Comparison of ENCODE assay signal across 11 mouse cellular contexts in genomic region chr1:78821733-78822430, GRCm38 (mm10). TPM values are rescaled to one million over a fixed set of nuclear protein-coding genes. Genes with fewer than 3 reads are reported as not detected.
DNase-seq lines count a peak whose midpoint lies in the region; ATAC-seq and TF ChIP-seq lines count a peak whose summit lies in the region.
"Had no signal": no experiment of that assay in that cellular context is flagged by ENCODE, and none has a peak within 500 bp of the region (broad histone marks: within the 10 kb centered on the region; RNA-seq: fewer than 3 reads in every experiment).

No protein-coding gene starts in this region.

- no peak for TF ChIP-seq POLR2A in heart, adult 2 months (IDR thresholded peaks at IDR 0.05; ENCODE audit: insufficient read depth, low read depth, low read length)

- no peak for TF ChIP-seq EP300 in heart, adult 2 months (IDR thresholded peaks at IDR 0.05; ENCODE audit: insufficient read depth, low read depth, low read length)

- no peaks in the 10 kb centered on the region for H3K79me2 ChIP-seq in heart, adult 2 months (replicated peaks; ENCODE audit: control insufficient read depth, insufficient read depth, low read length)

- 80% methylated on average over 15 of the region's 15 CpGs for WGBS in heart, adult 2 months
- 82% methylated on average over 15 of the region's 15 CpGs for WGBS in heart, embryonic 11.5 days (ENCODE audit: insufficient replicate concordance)
- WGBS in intestine, embryonic 15.5 days, result 86% methylated on average over 15 of the region's 15 CpGs

- H3K4me3 ChIP-seq in heart, adult 2 months, result no peak overlapping the region
- no peak overlapping the region for H3K4me3 ChIP-seq in heart, embryonic 11.5 days (ENCODE audit: low read depth, low read length)
- H3K4me3 ChIP-seq in intestine, embryonic 15.5 days (replicated peaks), result no peak overlapping the region
- H3K4me3 ChIP-seq: liver, embryonic 15.5 days had no signal

- no peak overlapping the region for H3K9ac ChIP-seq in heart, adult 2 months (ENCODE audit: low read depth, low read length)
- no peak overlapping the region for H3K9ac ChIP-seq in heart, embryonic 11.5 days (ENCODE audit: low read depth, low read length)
- H3K9ac ChIP-seq in intestine, embryonic 15.5 days, result no peak overlapping the region
- H3K9ac ChIP-seq: liver, embryonic 15.5 days had no signal

- H3K36me3 ChIP-seq in heart, adult 2 months (ENCODE audit: control insufficient read depth, insufficient read depth, low read length), result peaks cover 3% of the 10 kb centered on the region
- H3K36me3 ChIP-seq in heart, embryonic 11.5 days (ENCODE audit: control insufficient read depth, insufficient read depth, low read length), result no peaks in the 10 kb centered on the region
- H3K36me3 ChIP-seq in intestine, embryonic 15.5 days, result no peaks in the 10 kb centered on the region
- H3K36me3 ChIP-seq: liver, embryonic 15.5 days had no signal

- no peak for ATAC-seq in heart, embryonic 11.5 days (replicated peaks; ENCODE audit: insufficient number of reproducible peaks, low FRiP score, low TSS enrichment)
- ATAC-seq in intestine, embryonic 15.5 days, result no peak

- TF ChIP-seq CTCF in heart, adult 2 months (IDR thresholded peaks at IDR 0.05), result no peak

- no peaks in the 10 kb centered on the region for H3K27me3 ChIP-seq in heart, adult 2 months (ENCODE audit: control insufficient read depth, insufficient read depth, low read length)
- H3K27me3 ChIP-seq in heart, embryonic 11.5 days (ENCODE audit: control insufficient read depth, insufficient read depth, low read length), result no peaks in the 10 kb centered on the region
- H3K27me3 ChIP-seq in intestine, embryonic 15.5 days (replicated peaks), result no peaks in the 10 kb centered on the region
- H3K27me3 ChIP-seq: liver, embryonic 15.5 days had no signal

- H3K9me3 ChIP-seq in heart, embryonic 11.5 days (replicated peaks; ENCODE audit: control insufficient read depth, low read length), result no peaks in the 10 kb centered on the region
- H3K9me3 ChIP-seq in intestine, embryonic 15.5 days, result no peaks in the 10 kb centered on the region
- H3K9me3 ChIP-seq: liver, embryonic 15.5 days had no signal

- peak in 1 of 2 experiments; percentile 11 for DNase-seq in heart, adult 2 months
- peak; percentile 4 for DNase-seq in right cerebral cortex, adult 18-20 months
- DNase-seq in right cerebral cortex, postnatal 4 days, result no peak
- DNase-seq in kidney, postnatal 10 days, result peak; percentile 50
- DNase-seq in T-cell, adult 2 months (ENCODE audit: low spot score), result no peak
- DNase-seq in thymus, postnatal 25 days, result no peak
- DNase-seq: layer of hippocampus, adult 9-11 months; right cerebral cortex, postnatal 25 days had no signal

- H3K4me1 ChIP-seq in heart, adult 2 months (ENCODE audit: control insufficient read depth, insufficient read depth, low read length), result peaks cover 8% of the 10 kb centered on the region
- peaks cover 8% of the 10 kb centered on the region; the same call in 1 of the 2 replicates for H3K4me1 ChIP-seq in heart, embryonic 11.5 days (ENCODE audit: control insufficient read depth, insufficient read depth, low read length)
- peaks cover 25% of the 10 kb centered on the region for H3K4me1 ChIP-seq in intestine, embryonic 15.5 days (replicated peaks)
- H3K4me1 ChIP-seq: liver, embryonic 15.5 days had no signal

- intact Hi-C loops in heart, adult 2 months (cut with DNase I), result loop anchor here (5.0 kb wide), 1 partner anchor 40 kb away; no protein-coding TSS in a partner anchor

- H3K4me2 ChIP-seq in heart, embryonic 11.5 days, result no peak overlapping the region
- H3K4me2 ChIP-seq in intestine, embryonic 15.5 days (replicated peaks), result no peak overlapping the region
- H3K4me2 ChIP-seq: liver, embryonic 15.5 days had no signal

- peak overlapping the region; percentile 45 for H3K27ac ChIP-seq in heart, adult 2 months
- H3K27ac ChIP-seq in heart, embryonic 11.5 days (ENCODE audit: low read depth, low read length), result no peak overlapping the region
- no peak overlapping the region for H3K27ac ChIP-seq in intestine, embryonic 15.5 days
- H3K27ac ChIP-seq: liver, embryonic 15.5 days had no signal

RNA-seq across cellular contexts. Expression of gene Kcne4, which starts 5.3 kb away (rescaled TPM):
- 1 to 10 TPM; 1.7 to 2.7 TPM for total RNA-seq in heart, adult 2 months (2021)
- polyA plus RNA-seq in heart, adult 2 months (2012; rRNA removed), result 1.1 and 1.8 TPM in 2 replicates
- polyA plus RNA-seq in heart, embryonic 11.5 days (2014; fragmentation: Nextera tagmentation; extraction: Ambion mirVana), result 0.33 and 0.69 TPM in 2 replicates
- 5.7 and 6.3 TPM in 2 replicates for polyA plus RNA-seq in intestine, embryonic 15.5 days (2015; fragmentation: Nextera tagmentation; extraction: Ambion mirVana)

Comparison
In these comparisons a context has a peak if more than half of its experiments do, and no peak if none do; other contexts are left out.
1. DNase-seq: peak in right cerebral cortex, adult 18-20 months (single experiment) and kidney, postnatal 10 days (single experiment); none in right cerebral cortex, postnatal 4 days (single experiment), T-cell, adult 2 months (single experiment) and thymus, postnatal 25 days (single experiment).